Mouse (Mus musculus): ENCODE measurements around the gene Rbm18.
"Not testable (repeated sequence)": the region's sequence is repeated elsewhere in the genome, so short reads cannot be mapped to it uniquely, and the experiment has no call there.

The Rbm18 gene

DNA sequence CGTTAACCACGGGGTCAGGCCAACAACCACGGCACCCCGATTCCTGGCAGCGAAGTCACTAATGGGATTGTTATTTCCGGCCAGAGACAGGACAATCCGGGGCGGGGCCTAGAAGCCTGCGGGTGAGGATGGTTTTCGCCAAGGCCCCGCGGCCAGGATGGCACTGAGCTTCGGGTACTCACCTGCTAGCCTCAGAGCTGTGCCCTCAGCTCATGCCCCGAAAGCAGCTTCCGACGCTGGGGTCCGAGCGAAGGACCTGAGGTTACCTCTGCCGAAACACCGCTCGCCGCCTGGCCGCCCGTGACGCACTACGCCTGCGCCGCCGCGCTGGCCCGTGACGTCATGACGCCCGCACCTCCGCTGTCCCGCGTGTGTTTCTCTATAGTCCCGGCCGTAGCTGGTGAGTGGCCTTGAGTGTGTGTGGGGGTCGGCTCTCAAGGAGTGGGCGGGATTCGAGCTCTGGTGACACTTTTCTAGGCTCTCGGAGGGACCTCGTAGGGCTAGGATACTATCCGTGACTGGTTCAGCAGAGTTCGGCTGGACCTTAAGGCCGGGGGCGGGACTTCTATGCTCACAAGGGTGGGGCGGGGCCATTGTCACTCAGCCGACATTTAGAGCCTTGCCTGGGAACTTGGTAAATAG, at the start of gene Rbm18, which contains the start of gene Mrrf:
Gene Rbm18, minus strand, starts transcription at position 474 of the 642 bp plus-strand sequence.
Gene Mrrf, plus strand, starts transcription at position 90 of the 642 bp plus-strand sequence.
- DNase-seq = peak; percentile 98

DNA sequence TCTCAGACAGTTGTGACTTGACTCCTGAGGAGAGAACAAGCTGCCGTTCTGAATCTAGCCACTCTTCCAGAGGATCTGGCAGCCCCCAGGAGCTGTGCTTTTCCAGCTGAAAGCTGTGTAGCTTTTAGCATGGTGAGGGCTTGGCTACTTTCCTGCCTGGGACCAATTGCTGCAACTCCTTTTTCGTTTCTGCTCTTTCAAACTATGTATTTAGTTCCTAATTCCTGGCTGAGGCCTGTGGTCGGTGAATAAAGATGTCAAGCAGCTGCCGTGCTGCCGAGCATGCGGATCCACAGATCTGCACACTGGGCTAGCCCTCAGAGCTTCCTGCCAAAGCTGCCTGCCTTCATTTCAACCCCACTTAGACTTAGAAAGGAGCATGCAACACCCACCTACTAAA, 48.3 kb upstream of the Rbm18 start:
- DNase-seq = no peak

DNA sequence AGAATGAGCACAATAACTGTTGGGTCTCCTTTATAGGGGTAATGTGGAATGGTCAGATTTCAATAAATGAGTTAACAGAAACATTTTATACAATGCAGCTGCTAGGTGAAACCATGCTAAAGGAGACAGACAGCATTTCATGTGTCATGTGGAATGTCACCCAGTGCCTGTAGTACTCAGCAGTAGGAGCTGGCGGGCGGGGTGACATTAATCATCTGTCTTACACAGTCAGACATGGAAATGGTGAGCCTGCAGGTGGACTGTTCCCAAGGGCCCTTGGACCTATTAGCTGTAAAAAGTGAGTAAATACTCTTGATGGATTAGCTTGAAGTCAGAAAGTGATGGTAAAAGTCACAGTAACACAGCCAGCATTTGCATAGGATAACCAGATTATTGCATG, 47.6 kb upstream of the Rbm18 start:
- DNase-seq = no peak

DNA sequence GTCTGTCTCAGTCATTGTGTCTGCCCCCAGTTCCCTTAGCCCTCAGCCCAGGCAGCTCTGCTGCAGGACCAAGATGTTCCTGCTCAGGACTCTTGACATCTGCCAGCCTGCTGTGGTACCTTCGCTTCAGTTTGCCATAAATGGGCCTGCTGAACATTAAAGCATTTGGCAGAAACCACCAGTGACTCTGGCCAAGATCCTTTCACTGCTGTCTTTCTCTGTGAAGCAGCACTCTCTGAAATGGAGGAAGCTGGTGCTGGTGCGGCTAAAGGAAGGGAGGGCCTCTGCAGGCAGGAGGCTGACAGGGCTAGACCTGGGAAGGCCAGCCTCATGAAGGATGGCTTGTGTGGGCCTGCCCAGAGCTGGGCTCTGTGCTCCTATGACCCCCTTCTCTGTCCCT, 46.7 kb upstream of the Rbm18 start:
- no peak for DNase-seq

DNA sequence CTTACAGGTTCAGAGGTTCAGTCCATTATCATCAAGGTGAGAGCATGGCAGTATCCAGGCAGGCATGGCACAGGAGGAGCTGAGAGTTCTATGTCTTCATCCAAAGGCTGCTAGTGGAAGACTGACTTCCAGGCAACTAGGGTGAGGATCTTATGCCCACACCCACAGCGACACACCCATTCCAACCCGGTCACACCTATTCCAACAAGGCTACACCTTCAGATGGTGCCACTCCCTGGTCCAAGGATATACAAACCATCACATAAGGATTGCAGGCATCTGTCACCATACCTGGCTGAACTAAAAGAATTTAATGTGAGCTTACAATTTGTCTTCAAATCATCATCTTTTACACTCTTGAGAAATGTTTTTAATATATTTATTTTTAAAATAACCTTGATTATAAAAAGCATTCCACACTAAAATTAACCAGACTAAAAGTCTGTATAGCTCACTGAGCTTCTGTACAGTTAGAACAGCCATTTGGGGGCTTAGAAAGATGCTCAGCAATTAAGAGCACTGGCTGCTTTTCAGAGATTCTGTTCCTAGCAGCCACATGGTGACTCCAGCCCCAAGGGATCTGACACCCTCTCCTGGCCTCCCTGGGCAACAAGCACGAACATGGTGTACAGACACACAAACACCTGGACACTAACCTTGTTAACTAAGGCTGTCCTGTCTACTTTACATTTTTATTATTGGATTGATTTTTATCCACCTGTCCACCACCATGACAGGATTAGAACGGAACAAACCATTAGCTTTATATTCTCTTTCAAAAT, 45.2 kb upstream of the Rbm18 start:
- DNase-seq = not testable (repeated sequence)

DNA sequence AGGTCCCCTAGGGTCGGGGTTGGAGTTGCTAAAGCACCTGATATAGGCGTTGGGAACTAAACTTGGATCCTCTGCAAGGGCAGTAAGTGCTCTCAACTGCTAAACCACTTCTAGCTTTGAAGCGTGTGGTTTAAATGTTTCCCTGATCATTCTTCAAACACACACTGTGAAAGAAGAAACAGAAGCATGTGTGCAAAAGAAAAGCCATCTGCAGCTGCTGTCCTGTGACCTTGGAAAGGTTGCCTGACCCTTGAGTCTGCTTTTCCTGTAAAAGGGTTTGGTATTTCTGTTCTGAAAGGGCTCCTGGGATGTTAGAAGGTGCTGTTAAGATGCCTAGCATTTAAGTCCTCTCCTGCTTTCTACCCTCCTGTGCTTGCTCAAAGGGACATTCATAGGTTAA, 42.9 kb upstream of the Rbm18 start:
- no peak for DNase-seq

DNA sequence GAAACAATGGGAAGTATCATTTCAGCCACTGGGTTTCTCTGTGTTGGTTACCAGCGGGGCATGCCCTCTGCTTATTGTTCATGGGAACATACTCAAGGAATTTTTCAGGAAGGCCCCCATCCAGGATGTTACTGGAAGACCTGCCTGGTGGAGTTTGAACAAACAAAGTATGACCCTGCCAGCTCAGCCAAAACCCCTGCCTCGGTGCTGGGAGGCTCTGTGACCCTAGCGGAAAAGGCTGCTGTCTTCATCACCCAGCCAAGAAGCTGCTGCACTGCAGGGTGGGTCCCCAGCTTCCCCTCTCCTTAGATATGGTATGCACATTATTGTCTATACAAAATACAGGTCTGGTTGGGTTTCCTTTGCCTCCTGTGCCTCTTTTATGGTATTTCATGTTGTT, 36.0 kb upstream of the Rbm18 start:
- DNase-seq = no peak

DNA sequence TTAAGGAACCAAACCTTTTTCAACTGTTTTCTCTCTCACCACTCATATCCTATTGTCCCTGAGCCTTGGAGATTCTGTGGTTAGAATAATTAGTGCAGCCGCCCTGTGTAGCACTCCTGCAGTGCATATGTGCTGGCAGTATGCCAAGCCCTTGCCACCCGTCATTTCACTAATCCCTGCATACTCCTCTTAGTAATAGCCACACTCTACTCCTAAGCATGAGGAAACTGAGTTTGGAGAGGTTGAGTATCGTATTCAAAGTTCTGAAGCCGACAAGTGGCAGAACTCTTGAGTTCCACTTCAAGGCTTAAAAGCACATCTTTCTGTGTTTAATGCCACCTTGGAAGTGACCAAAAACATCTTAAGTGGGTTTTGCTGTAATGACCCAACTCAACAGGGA, 35.6 kb upstream of the Rbm18 start:
- no peak for DNase-seq

DNA sequence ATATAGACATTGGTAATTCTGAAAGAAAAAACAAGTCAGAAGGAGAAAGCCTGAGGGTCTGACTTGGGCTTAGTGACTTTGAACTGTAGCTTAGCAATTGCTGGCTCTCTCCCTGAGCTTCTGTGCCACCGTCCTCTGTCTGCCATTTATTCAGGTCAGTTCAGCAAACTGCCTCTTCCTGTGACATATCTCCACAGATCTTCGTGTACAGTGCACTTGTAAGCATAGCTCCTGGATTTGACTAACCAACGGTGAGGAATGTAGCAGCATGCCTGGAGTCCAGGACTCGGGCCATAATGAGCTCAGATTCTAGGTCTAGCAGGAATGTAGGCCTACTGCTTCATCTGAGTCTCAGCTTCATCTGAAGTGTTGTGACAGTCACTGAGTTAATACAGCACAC, 32.6 kb upstream of the Rbm18 start:
- no peak for DNase-seq

DNA sequence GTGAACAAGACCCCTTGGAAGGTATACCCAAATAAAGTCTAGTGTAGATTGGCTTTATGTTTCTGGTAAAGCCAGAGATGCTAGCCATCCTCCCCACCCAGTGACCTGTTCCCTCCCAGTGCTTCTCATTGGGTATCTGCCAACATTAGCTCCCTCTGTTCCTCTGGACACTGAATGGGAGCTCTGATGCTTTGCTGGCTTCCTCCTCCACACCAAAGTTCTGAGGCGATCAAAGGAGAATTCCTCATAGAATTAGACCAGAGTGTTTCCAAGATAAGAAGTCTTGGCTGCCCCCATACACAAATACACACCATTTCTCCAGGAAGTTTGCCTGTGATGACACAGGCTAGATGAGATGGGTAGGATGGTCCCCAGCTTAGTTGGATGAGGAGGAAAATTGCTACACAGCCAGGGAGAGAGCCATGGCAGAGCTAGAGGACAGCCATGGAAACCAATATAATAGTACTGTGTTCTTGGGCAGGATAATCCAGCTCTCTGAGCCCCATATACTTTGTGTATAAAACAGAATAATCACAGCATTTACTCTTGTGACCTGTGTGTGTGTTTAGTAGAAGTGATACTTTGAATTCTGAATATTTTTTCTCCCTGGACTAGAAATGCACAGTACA, 31.5 kb upstream of the Rbm18 start:
- no peak for DNase-seq

DNA sequence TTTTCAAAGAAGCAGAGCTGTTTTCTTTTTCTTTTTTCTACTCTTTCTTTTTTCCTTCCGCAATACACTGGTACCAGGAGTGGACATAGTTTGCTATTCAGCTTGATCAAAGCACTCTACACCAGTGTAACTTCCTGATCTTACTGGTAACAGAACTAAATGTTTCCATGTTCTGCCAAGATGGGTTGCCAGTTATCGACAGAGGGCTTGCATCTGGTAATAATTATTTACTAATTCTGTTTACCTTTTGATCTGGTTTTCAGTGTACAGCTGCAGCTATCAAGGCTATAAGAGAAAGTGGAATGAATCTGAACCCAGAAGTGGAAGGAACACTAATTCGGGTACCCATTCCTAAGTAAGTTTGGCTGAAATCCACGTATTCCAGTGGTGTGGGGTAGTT, 22.8 kb upstream of the Rbm18 start:
- DNase-seq = no peak

DNA sequence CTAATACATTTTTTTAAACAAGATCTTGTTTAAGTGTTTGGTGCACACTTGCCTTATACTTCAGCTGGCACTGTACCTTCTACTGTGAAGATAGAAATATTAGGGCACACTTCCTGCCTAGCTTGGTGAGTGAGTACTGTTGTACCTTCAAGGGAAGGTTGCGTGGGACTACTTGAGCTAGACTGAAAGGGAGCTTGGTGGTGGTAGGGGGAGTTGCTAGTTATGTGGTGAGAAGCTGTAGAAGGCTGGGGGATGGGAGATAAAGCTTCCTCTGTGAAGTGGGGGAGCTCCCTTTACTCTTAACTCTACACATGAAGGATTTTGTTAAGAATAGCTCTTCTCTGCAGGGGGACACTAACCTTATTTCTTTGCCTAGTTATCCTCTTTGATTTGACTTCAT, 20.9 kb upstream of the Rbm18 start:
- DNase-seq = no peak

DNA sequence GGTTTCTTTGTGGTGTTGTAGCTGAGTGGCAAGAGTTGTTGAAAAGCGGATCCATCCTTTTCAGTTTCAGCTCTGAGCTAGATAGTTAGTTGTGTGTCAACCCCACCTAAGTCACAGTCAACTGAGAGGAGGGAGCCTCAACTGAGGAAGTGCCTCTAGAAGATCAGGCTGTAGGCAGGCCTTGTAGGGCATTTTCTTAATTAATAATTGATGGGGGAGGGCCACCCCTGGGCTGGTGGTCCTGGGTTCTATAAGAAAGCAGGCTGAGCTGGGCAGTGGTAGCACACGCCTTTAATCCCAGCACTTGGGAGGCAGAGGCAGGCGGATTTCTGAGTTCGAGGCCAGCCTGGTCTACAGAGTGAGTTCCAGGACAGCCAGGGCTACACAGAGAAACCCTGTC, 15.8 kb upstream of the Rbm18 start:
- DNase-seq = not testable (repeated sequence)

DNA sequence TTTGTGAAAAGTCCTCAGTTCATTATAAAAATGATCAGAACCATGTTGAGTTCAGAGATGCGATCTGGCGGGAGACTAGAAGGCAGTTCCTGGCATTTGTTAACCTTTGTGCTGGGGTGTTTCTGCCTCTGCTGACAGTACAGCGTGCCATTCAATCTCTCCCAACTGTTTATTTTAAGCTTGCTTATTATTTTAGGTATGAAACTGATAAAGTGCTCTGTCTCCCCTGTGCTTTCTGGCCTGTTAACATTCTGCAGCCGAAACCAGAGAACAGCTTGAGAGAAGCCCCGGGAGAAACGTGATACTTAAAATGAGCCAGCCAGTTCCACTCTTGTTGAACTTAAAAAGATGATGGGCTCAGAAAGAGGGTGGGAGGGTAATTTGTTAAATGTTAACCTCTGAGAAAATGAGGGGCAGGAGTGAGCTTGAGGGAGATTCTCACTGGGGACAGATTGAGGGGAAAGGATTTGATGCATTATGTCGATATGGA, 12.3 kb upstream of the Rbm18 start:
- DNase-seq = no peak

DNA sequence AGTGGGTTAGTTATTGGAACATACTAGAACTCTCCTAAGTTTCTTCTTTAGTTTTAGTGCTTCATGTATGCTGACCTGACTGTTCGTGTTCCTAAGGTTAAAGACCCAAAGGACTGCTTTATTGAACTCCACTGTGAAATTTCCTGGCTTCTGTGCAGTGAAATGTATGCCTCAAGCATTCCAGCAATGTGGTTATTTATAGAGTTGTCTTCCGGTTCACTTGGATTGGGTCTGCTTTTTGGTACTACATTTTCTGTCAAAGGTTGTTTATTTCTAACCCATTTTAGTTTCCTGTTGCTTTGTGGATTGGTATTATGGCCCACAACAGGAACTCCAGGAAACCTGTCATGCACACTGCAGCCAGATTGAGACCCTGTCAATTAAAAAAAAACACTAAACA, 2.5 kb upstream of the Rbm18 start:
- no peak for DNase-seq

DNA sequence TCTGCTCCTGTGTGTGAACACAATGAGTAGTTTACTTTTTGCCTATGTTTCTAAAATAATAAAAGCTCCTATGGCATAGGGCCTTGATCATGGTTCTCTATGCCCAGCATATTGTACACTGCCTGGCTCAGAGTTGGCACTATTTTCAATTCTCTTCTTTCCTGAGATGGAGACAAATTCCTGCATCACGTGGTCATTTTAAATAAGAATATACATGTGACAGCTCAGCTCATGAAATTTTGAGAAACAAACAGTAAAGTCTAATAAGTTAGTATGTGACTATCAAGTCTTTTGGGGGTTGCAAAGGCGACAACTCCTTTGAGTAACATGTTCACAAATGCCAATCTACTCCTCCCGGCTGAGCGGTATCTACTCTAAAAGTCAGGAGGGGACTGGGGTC, 686 bp downstream of the Rbm18 start:
- no peak for DNase-seq

DNA sequence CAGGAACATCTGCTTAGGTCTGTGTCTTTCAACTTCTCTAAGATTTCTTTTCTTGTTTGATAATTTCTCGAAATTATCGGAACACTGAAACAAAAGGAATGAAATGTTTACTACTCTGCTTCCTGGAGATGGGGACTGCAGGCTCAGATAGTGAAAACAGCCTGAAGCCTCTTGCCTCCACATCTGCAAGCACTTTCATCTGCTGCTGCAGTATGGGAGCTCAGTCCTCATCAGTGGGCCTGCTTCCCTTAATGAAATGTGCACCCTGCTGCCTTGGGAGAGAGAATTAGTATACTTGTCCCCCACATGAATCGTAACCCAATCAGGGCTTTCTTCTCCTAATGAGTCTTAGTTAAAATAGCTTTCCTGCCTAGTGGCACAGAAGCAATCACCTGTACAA, 7.5 kb downstream of the Rbm18 start:
- no peak for DNase-seq

DNA sequence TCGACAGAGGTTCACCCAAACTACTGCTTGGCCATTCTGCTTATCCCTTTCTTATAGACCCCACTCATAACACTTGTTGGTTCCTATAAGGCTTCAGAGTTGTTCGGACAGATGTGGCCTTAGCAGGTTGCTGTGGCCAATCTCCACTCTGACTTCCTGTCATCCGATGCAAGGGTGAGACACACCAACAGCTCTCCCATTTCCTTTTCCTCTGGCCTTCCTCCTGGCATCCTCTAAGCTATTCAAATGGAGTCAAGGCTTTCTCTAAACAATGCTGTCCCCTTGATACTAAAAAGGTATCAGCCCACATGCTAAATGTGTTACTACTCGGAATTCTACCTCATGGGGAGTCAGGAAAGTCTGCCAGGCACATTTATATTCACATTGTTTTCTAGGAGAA, 8.6 kb downstream of the Rbm18 start:
- DNase-seq = no peak

DNA sequence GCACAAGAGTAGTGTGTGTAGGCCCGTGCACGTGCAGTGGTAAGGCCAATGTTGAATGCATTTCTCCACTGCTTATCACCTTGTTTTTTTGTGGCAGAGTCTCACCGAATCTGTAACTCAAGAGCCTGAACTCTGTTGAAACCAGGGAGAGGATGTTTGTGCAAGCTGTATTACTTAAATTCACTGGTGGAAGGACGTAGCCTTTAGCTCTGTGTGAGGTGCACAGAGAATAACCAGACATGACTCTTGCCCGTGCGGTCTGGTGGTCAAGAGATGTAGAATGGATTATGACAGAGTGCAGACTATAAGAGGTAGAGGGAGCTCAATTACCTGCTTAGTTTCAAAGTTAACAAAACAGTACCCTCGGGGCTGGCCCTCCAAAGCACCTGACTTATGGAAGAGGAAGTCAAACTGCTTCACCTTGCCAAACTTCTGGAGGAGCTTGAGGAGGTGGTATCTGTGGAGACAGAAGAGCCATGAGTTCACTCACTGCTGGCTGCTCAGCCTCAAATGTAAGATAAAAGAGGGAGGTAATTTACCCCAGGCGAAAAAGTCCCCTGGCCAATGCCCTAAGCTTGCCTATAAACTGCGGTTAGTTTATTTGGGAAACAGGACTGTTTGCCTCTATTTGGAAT, 9.7 kb downstream of the Rbm18 start:
- DNase-seq = no peak

DNA sequence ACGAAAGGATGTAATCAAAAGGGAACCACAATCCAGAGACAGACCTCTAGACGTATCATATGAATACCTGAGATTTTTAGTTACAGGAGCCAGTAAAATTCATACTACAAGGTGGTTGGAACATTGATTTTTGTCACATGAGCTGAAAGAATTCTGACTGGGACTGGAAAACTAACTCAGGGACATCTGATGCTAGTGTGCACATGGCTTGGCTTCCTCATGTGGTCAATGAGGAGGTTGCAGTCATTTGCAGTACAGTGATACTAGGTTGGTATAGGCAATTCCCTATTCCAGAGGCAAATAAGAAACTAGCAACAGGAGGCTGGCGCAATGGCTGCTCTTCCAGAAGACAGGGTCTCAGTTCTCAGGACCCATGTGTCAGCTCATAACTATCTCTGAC, 23.9 kb downstream of the Rbm18 start:
- no peak for DNase-seq

DNA sequence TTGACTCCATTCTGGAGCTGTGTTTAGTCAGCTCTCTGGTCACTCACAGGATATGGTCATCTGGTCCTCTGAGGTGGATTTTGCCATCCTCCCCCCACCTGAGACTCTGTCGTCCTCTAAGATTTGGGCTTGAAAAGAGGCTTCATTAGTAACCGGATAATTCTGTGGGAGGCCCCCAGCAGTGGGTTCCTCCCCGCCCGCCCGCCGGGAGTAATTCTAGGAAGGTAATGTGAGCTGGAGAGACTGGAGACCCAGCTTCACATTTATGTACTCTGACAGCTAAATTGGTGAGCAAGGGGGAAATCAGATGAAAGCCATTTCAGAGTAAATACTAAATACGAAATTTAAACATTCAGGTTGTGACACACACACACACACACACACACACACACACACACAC, 28.0 kb downstream of the Rbm18 start:
- no peak for DNase-seq

DNA sequence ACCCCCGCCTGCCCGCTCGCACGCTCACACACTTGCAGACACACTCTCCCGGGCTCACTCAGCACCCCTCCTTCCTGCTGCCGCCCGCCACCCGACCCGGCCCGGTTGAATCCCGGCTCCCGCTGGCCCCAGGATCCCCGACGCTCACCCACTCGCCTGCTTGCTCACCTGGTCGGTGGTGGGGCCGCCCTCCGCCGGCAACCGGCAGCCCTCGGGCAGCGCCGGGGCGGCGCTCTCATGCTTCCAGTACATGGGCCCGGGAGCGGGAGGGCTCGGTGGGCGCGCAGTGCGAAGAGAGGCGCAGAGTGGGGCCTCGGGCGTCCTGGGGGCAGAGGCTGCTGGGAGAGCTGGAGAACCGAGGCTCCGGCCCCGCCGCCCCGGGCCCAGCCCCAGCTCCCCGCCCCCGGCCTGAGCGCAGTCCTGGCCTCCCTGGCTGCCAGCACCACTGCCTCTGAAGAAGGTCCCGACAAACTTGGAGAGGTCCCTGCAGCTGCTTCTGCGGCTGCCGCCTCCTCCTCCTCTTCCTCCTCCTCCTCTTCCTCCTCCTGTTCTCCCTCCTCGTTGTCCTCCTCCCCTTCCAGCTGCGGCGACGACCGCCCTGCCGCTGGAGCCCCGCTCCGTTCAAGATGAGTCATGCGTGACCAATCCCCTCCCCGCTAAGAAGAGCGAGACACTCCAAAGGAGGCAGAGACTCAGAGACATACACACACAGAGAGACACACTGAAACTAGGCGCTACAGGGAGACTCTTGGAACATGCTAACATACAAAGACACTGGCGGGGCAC, 31.4 kb downstream of the Rbm18 start, which contains the start of gene Lhx6:
Gene Lhx6, minus strand, starts transcription at position 453 of the 786 bp plus-strand sequence.
- DNase-seq = peak; percentile 16

Data from kidney, adult 18-20 months (tissue).